Mouse (Mus musculus) intestine, postnatal 0 days (tissue): ENCODE results near the gene Uqcrq. TPM values are rescaled to one million over a fixed set of nuclear protein-coding genes. Genes with fewer than 3 reads are reported as not detected.
"Not testable (repeated sequence)": the region's sequence is repeated elsewhere in the genome, so short reads cannot be mapped to it uniquely, and the experiment has no call there.

Source experiments
- ATAC-seq: fragments of 200-750 bp; cut with Nextera tagmentation; 2 replicates; pipeline ENCODE4 v1.8.0; 2017; ENCODE audit warnings: mild to moderate bottlenecking, moderate TSS enrichment, moderate library complexity
- H3K27ac ChIP-seq: fragments of 300-500 bp; sonication (generic); 2 replicates; pipeline ENCODE4 v1.5.1; 2014; ENCODE audit warnings: mild to moderate bottlenecking, low read depth, low read length, moderate library complexity
- H3K27me3 ChIP-seq: fragments of 300-500 bp; sonication (generic); replicated peaks from 2 replicates; pipeline ENCODE4 v1.6.1; 2014; ENCODE audit warnings: low read length, mixed read lengths; ENCODE audit not compliant: control insufficient read depth, insufficient read depth
- H3K36me3 ChIP-seq: fragments of 300-500 bp; sonication (generic); 2 replicates; pipeline ENCODE4 v1.6.1; 2014; ENCODE audit warnings: mild to moderate bottlenecking, moderate library complexity; ENCODE audit not compliant: control insufficient read depth, insufficient read depth
- H3K4me1 ChIP-seq: fragments of 300-500 bp; sonication (generic); replicated peaks from 2 replicates; pipeline ENCODE4 v1.6.1; 2014; ENCODE audit warnings: antibody characterized with exemption, low read length, mixed read lengths; ENCODE audit not compliant: control insufficient read depth, insufficient read depth
- H3K4me2 ChIP-seq: fragments of 300-500 bp; sonication (generic); replicated peaks from 2 replicates; pipeline ENCODE4 v1.6.1; 2014; ENCODE audit warnings: low read depth, mild to moderate bottlenecking, moderate library complexity
- H3K4me3 ChIP-seq: fragments of 300-500 bp; sonication (generic); 2 replicates; pipeline ENCODE4 v1.5.1; 2014; ENCODE audit warnings: low read depth, low read length
- H3K9ac ChIP-seq: fragments of 300-500 bp; sonication (generic); 2 replicates; pipeline ENCODE4 v1.6.1; 2014; ENCODE audit warnings: mild to moderate bottlenecking, low read depth, low read length
- H3K9me3 ChIP-seq: fragments of 300-500 bp; sonication (generic); 2 replicates; pipeline ENCODE4 v1.6.1; 2016; ENCODE audit warnings: mixed run types; ENCODE audit not compliant: control insufficient read depth
- CTCF ChIP-seq: sonication (generic); IDR thresholded peaks from 2 replicates; pipeline ENCODE4 v1.5.1; 2016; ENCODE audit warnings: low read depth, mild to moderate bottlenecking, control low read depth, antibody characterized with exemption, moderate library complexity
- WGBS: fragments of 180-500 bp; shearing (Covaris S2); extraction: QIAGEN DNeasy Blood & Tissue Kit; methylation state at CpG from one replicate; pipeline ENCODE4 v1.1.7; 2014; 5-methylcytosine and 5-hydroxymethylcytosine counted together
- polyA plus RNA-seq: library from polyadenylated mRNA; unstranded; fragments of >200 nt; fragmentation: Nextera tagmentation; extraction: Ambion mirVana; gene quantifications from 2 replicates; pipeline ENCODE4 v1.2.1, GENCODE M21; 2015

Gene Uqcrq
- polyA plus RNA-seq, 1 experiment from 2014 or later, result 2,040 TPM

DNA sequence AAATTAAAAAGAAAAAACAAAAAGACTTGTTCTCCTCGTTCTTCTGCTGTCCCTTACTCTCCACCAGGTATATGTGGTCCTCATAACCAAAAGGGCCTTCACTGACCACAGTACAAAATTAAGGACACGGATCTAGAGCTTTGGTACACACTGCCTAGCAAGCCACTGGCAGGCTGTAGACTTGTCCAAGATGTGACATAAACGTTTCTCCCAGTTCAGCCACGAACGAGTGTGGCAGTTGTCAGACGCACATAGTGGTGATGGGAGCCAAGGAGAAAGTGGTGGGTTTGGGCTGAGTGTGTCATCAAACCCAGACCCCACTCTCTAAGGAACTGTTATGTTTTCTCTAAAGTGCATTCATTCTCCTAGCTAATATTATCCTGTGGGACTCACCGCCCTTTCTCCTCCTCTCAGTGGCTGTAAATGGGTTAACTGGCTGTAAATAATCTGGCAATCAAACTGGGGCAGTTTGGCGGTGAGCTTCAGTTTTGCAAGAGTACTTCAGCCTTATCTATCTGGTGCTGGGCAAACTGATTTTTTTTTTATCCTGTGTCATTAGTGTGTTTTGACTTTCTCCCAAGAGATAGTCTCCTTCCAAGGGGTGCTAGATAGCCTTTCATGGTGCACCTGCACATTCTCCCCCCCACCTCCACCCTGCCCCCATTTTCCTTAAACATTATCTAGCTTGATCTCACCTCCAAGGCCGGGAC, 871 bp upstream of the Uqcrq start:
- no peak for TF ChIP-seq CTCF
- Histone ChIP-seq H3K9me3 (no peaks in the 10 kb centered on the region), H3K27me3 (no peaks in the 10 kb centered on the region), H3K4me3 (peak overlapping the region; percentile 67), H3K4me1 (peaks cover 5% of the 10 kb centered on the region; the same call in 1 of the 2 replicates), H3K27ac (peak overlapping the region; percentile 66), H3K36me3 (peaks cover 18% of the 10 kb centered on the region), H3K9ac (no peak overlapping the region; the same call in none of the 2 replicates), H3K4me2 (peak overlapping the region; percentile 76)
- 7% methylated on average over 9 of the region's 9 CpGs for WGBS
- ATAC-seq, result peak; percentile 7

GRCm38 (mm10) chr11:53430300-53430669, 346 bp downstream of the Uqcrq start:
- H3K9me3 ChIP-seq, result no peaks in the 10 kb centered on the region
- peaks cover 18% of the 10 kb centered on the region for H3K36me3 ChIP-seq
- peak overlapping the region; percentile 67 for H3K4me3 ChIP-seq
- H3K4me2 ChIP-seq, result peak overlapping the region; percentile 76
- peak overlapping the region; percentile 79 for H3K9ac ChIP-seq
- H3K27ac ChIP-seq, result peak overlapping the region; percentile 95
- H3K4me1 ChIP-seq, result peaks cover 8% of the 10 kb centered on the region; the same call in 1 of the 2 replicates
- ATAC-seq, result peak; percentile 53
- under 1% methylated on average over 34 of the region's 34 CpGs for WGBS
- TF ChIP-seq CTCF, result no peak
- H3K27me3 ChIP-seq, result no peaks in the 10 kb centered on the region

DNA sequence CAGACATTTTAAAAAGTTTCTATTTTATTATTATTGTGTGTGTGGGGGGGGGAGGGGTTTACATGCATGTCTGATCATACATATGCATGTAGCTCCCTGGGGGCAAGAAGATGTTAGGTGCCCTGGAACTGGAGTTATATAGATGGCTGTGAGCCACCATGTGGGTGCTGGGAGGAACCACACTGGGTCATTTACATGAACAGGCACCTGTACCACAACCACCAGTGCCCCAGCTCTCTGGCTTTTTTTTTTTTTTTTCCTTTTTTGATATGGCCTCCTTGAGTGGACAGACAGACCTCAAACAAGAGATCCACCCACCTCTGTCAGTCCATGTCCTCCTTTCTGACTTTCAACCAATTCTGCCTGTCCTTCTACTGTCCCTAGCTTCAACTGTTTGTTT, 1.4 kb downstream of the Uqcrq start:
- H3K9me3 ChIP-seq, result no peaks in the 10 kb centered on the region
- no peak; the same call in 1 of the 2 replicates for TF ChIP-seq CTCF
- H3K27ac ChIP-seq, result peak overlapping the region; percentile 95
- peaks cover 9% of the 10 kb centered on the region; the same call in 1 of the 2 replicates for H3K4me1 ChIP-seq
- ATAC-seq, result no peak
- peak overlapping the region; percentile 79; the same call in 1 of the 2 replicates for H3K9ac ChIP-seq
- H3K4me2 ChIP-seq, result peak overlapping the region; percentile 76
- H3K27me3 ChIP-seq, result no peaks in the 10 kb centered on the region
- no peak overlapping the region for H3K4me3 ChIP-seq
- H3K36me3 ChIP-seq, result peaks cover 18% of the 10 kb centered on the region

DNA sequence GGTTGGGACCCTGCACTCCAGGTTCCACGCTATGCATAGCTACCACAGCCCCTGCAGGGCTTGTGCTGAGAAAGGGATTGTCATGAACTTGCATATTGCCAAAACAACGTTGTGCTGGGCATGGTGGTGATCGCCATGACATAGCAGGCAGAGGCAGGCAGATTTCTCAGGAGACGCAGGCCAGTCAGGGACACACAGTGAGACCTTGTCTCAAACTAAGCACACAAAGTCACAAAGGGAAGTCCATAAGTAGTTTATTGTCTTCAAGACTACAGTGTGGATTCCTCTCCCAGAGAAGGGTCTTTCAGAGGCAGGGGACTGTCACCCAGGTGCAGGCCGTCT, 1.9 kb downstream of the Uqcrq start:
- no peaks in the 10 kb centered on the region for H3K9me3 ChIP-seq
- WGBS, result 90% methylated on average over 5 of the region's 5 CpGs
- peak overlapping the region; percentile 95 for H3K27ac ChIP-seq
- no peaks in the 10 kb centered on the region for H3K27me3 ChIP-seq
- H3K9ac ChIP-seq, result no peak overlapping the region
- no peak overlapping the region for H3K4me2 ChIP-seq
- H3K4me1 ChIP-seq, result peaks cover 9% of the 10 kb centered on the region; the same call in 1 of the 2 replicates
- no peak for TF ChIP-seq CTCF
- H3K36me3 ChIP-seq, result peaks cover 18% of the 10 kb centered on the region
- no peak overlapping the region for H3K4me3 ChIP-seq
- no peak for ATAC-seq

DNA sequence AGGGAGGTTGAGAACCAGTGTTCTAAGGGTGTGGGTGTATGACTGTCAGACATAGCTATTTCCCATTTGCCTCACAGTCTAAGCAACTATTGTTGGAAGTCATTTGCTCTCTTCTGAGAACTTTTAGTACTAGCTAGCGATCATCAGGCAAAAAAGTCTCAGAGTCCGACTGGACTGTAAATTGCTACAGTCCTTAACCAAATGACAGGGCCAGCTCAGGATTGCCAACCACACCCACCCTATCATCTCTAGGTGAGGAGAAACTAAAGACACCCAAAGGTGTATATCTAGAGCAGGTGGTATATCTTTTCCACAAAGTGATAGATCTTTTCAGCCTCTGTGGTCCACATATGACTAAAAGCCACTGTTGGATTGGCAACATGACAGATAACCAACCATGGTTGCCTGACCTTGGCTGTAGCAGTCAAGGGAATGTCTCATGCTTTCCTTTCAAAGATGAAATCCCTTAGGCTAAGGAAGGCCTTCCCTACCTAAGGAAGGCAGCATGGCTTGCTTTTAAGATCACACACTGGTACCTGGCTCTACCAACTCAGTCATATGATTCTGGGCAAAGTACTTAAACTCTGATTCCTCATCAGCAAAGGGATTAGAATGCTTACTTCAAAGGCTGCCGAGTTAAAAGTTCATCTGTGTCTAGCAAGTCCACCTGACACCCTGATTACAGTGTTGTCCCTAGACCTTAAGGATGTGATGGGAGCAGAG, 2.5 kb downstream of the Uqcrq start:
- Histone ChIP-seq H3K36me3 (peaks cover 18% of the 10 kb centered on the region), H3K4me1 (peaks cover 9% of the 10 kb centered on the region; the same call in 1 of the 2 replicates), H3K27ac (peak overlapping the region; percentile 95), H3K9me3 (no peaks in the 10 kb centered on the region), H3K4me2 (no peak overlapping the region), H3K9ac (no peak overlapping the region), H3K27me3 (no peaks in the 10 kb centered on the region), H3K4me3 (no peak overlapping the region)
- TF ChIP-seq CTCF, result no peak
- ATAC-seq, result no peak
- WGBS, result 61% methylated on average over 3 of the region's 3 CpGs

- not testable (repeated sequence) for H3K4me1 ChIP-seq, H3K27me3 ChIP-seq, H3K9ac ChIP-seq, H3K9me3 ChIP-seq, H3K4me3 ChIP-seq, H3K4me2 ChIP-seq, ATAC-seq
- 79% methylated on average over 3 of the region's 3 CpGs for WGBS
- peaks cover 18% of the 10 kb centered on the region for H3K36me3 ChIP-seq
- 0 out of 2 replicates have a peak overlapping the region, but pooled peaks have one; percentile 95 for H3K27ac ChIP-seq
Observed at GRCm38 (mm10) chr11:53426914-53427313, 3.7 kb downstream of the Uqcrq start.
